Mouse (Mus musculus): ENCODE results near the gene Kmt5a. TPM values are rescaled to one million over a fixed set of nuclear protein-coding genes. Genes with fewer than 3 reads are reported as not detected.

Gene Kmt5a
- polyA plus RNA-seq (2015; fragmentation: Illumina TruSeq; extraction: RNeasy Lipid Tissue Mini Kit (QIAGEN cat#74804); ENCODE audit: low read depth, low replicate concordance), result 43.3 TPM

GRCm38 (mm10) chr5:124439447-124440093 is at the start of gene Kmt5a:
Kmt5a (plus strand) TSS chr5:124439930.

GRCm38 (mm10) chr5:124425412-124426259 is 14.1 kb upstream of the Kmt5a start, which contains the start of gene Sbno1:
Sbno1 (minus strand) TSS chr5:124426001.

GRCm38 (mm10) chr5:124482966-124483654 is 43.4 kb downstream of the Kmt5a start, which contains the start of gene Snrnp35:
Snrnp35 (plus strand) TSS chr5:124483134.

Other genes starting within 250 kb of the Kmt5a start
- gene Pitpnm2, start 190.2 kb upstream of the Kmt5a start, polyA plus RNA-seq (2015; fragmentation: Illumina TruSeq; extraction: RNeasy Lipid Tissue Mini Kit (QIAGEN cat#74804); ENCODE audit: low read depth, low replicate concordance), result 93.4 TPM
- gene Mphosph9, start 112.0 kb upstream of the Kmt5a start, polyA plus RNA-seq (2015; fragmentation: Illumina TruSeq; extraction: RNeasy Lipid Tissue Mini Kit (QIAGEN cat#74804); ENCODE audit: low read depth, low replicate concordance), result 10.2 TPM
- gene 2810006K23Rik, start 111.8 kb upstream of the Kmt5a start, polyA plus RNA-seq (2015; fragmentation: Illumina TruSeq; extraction: RNeasy Lipid Tissue Mini Kit (QIAGEN cat#74804); ENCODE audit: low read depth, low replicate concordance), result 22.7 TPM
- 189 TPM for gene Cdk2ap1, start 76.8 kb upstream of the Kmt5a start, polyA plus RNA-seq (2015; fragmentation: Illumina TruSeq; extraction: RNeasy Lipid Tissue Mini Kit (QIAGEN cat#74804); ENCODE audit: low read depth, low replicate concordance)
- gene Sbno1, start 13.9 kb upstream of the Kmt5a start, polyA plus RNA-seq (2015; fragmentation: Illumina TruSeq; extraction: RNeasy Lipid Tissue Mini Kit (QIAGEN cat#74804); ENCODE audit: low read depth, low replicate concordance), result 53.6 TPM
- 20.4 TPM for gene Rilpl2, start 38.4 kb downstream of the Kmt5a start, polyA plus RNA-seq (2015; fragmentation: Illumina TruSeq; extraction: RNeasy Lipid Tissue Mini Kit (QIAGEN cat#74804); ENCODE audit: low read depth, low replicate concordance)
- gene Snrnp35, start 43.2 kb downstream of the Kmt5a start, polyA plus RNA-seq (2015; fragmentation: Illumina TruSeq; extraction: RNeasy Lipid Tissue Mini Kit (QIAGEN cat#74804); ENCODE audit: low read depth, low replicate concordance), result 19.4 TPM
- gene Rilpl1, start 91.5 kb downstream of the Kmt5a start, polyA plus RNA-seq (2015; fragmentation: Illumina TruSeq; extraction: RNeasy Lipid Tissue Mini Kit (QIAGEN cat#74804); ENCODE audit: low read depth, low replicate concordance), result 52.3 TPM
- 193 TPM for gene Tmed2, start 100.8 kb downstream of the Kmt5a start, polyA plus RNA-seq (2015; fragmentation: Illumina TruSeq; extraction: RNeasy Lipid Tissue Mini Kit (QIAGEN cat#74804); ENCODE audit: low read depth, low replicate concordance)
- 22.7 TPM for gene Ddx55, start 112.9 kb downstream of the Kmt5a start, polyA plus RNA-seq (2015; fragmentation: Illumina TruSeq; extraction: RNeasy Lipid Tissue Mini Kit (QIAGEN cat#74804); ENCODE audit: low read depth, low replicate concordance)
- 30.1 TPM for gene Eif2b1, start 139.2 kb downstream of the Kmt5a start, polyA plus RNA-seq (2015; fragmentation: Illumina TruSeq; extraction: RNeasy Lipid Tissue Mini Kit (QIAGEN cat#74804); ENCODE audit: low read depth, low replicate concordance)
- gene Gtf2h3, start 139.2 kb downstream of the Kmt5a start, polyA plus RNA-seq (2015; fragmentation: Illumina TruSeq; extraction: RNeasy Lipid Tissue Mini Kit (QIAGEN cat#74804); ENCODE audit: low read depth, low replicate concordance), result 29.6 TPM
- gene Atp6v0a2, start 188.6 kb downstream of the Kmt5a start, polyA plus RNA-seq (2015; fragmentation: Illumina TruSeq; extraction: RNeasy Lipid Tissue Mini Kit (QIAGEN cat#74804); ENCODE audit: low read depth, low replicate concordance), result 43.3 TPM

Measured in brain, adult 10 weeks (tissue).